In genomic region chr13:82439294-82439693, GRCm38 (mm10) we compare ENCODE assay signal across 25 mouse cellular contexts.
A peak's percentile ranks its signal among the peaks of the same experiment; 100 is the strongest.
DNase-seq lines count a peak whose midpoint lies in the region; ATAC-seq and TF ChIP-seq lines count a peak whose summit lies in the region.
"Had no signal": no experiment of that assay in that cellular context is flagged by ENCODE, and none has a peak within 500 bp of the region (broad histone marks: within the 10 kb centered on the region; RNA-seq: fewer than 3 reads in every experiment).

No protein-coding gene starts in this region.

- no peaks in the 10 kb centered on the region for H3K9me3 ChIP-seq in heart, embryonic 11.5 days (replicated peaks; ENCODE audit: control insufficient read depth, low read length)
- no peaks in the 10 kb centered on the region for H3K9me3 ChIP-seq in heart, embryonic 14.5 days (ENCODE audit: control insufficient read depth, low read length)
- H3K9me3 ChIP-seq in heart, postnatal 0 days (replicated peaks; ENCODE audit: control insufficient read depth, low read length) = no peaks in the 10 kb centered on the region
- H3K9me3 ChIP-seq: embryonic facial prominence, embryonic 10.5 days; embryonic facial prominence, embryonic 12.5 days; forebrain, embryonic 13.5 days; G1E had no signal

- intact Hi-C loops in heart, postnatal 14 days (cut with DNase I) = no loop called here
- intact Hi-C loops in heart, postnatal 36 days (cut with DNase I) = no loop called here

- WGBS in heart, embryonic 11.5 days (ENCODE audit: insufficient replicate concordance) = 30% methylated on average over 1 of the region's 1 CpGs
- WGBS in heart, embryonic 14.5 days = 34% methylated on average over 1 of the region's 1 CpGs
- WGBS in heart, postnatal 0 days = 55% methylated on average over 1 of the region's 1 CpGs

- no peaks in the 10 kb centered on the region for H3K36me3 ChIP-seq in heart, embryonic 11.5 days (ENCODE audit: control insufficient read depth, insufficient read depth, low read length)
- no peaks in the 10 kb centered on the region for H3K36me3 ChIP-seq in heart, embryonic 14.5 days (ENCODE audit: control insufficient read depth, insufficient read depth, low read length)
- H3K36me3 ChIP-seq in heart, postnatal 0 days (replicated peaks; ENCODE audit: control insufficient read depth, insufficient read depth, low read length) = no peaks in the 10 kb centered on the region
- H3K36me3 ChIP-seq: embryonic facial prominence, embryonic 10.5 days; embryonic facial prominence, embryonic 12.5 days; G1E had no signal

- no peak overlapping the region for H3K27ac ChIP-seq in heart, embryonic 11.5 days (ENCODE audit: low read depth, low read length)
- no peak overlapping the region for H3K27ac ChIP-seq in heart, embryonic 14.5 days (replicated peaks in 1 of 2; ENCODE audit: control insufficient read depth in 1 of 2, insufficient read depth in 1 of 2, low read depth in 2 of 2, low read length in 2 of 2)
- no peak overlapping the region for H3K27ac ChIP-seq in heart, postnatal 0 days (ENCODE audit: low read depth)
- H3K27ac ChIP-seq: embryonic facial prominence, embryonic 10.5 days; embryonic facial prominence, embryonic 12.5 days; forebrain, embryonic 13.5 days had no signal

- no peak overlapping the region for H3K9ac ChIP-seq in heart, embryonic 11.5 days (ENCODE audit: low read depth, low read length)
- H3K9ac ChIP-seq in heart, embryonic 14.5 days (ENCODE audit: low read length) = no peak overlapping the region
- H3K9ac ChIP-seq in heart, postnatal 0 days (replicated peaks; ENCODE audit: low read depth, low read length) = no peak overlapping the region
- H3K9ac ChIP-seq: embryonic facial prominence, embryonic 12.5 days; forebrain, embryonic 13.5 days had no signal

- no peak for TF ChIP-seq EP300 in heart, postnatal 0 days (IDR thresholded peaks at IDR 0.05; ENCODE audit: low read depth)

- H3K27me3 ChIP-seq in heart, embryonic 11.5 days (ENCODE audit: control insufficient read depth, insufficient read depth, low read length) = no peaks in the 10 kb centered on the region
- no peaks in the 10 kb centered on the region for H3K27me3 ChIP-seq in heart, embryonic 14.5 days (ENCODE audit: control insufficient read depth, insufficient read depth, low read length)
- no peaks in the 10 kb centered on the region for H3K27me3 ChIP-seq in heart, postnatal 0 days (ENCODE audit: control insufficient read depth, insufficient read depth, low read length)
- H3K27me3 ChIP-seq: CH12.LX; embryonic facial prominence, embryonic 12.5 days; forebrain, embryonic 13.5 days; Patski had no signal

- no peaks in the 10 kb centered on the region for H3K4me1 ChIP-seq in heart, embryonic 11.5 days (ENCODE audit: control insufficient read depth, insufficient read depth, low read length)
- no peaks in the 10 kb centered on the region for H3K4me1 ChIP-seq in heart, embryonic 14.5 days (ENCODE audit: control insufficient read depth in 2 of 2, insufficient read depth in 2 of 2, low read length in 2 of 2)
- H3K4me1 ChIP-seq in heart, postnatal 0 days (ENCODE audit: control insufficient read depth, insufficient read depth) = no peaks in the 10 kb centered on the region
- H3K4me1 ChIP-seq: embryonic facial prominence, embryonic 10.5 days; embryonic facial prominence, embryonic 12.5 days; forebrain, embryonic 13.5 days had no signal

- no peak for ATAC-seq in heart, embryonic 11.5 days (replicated peaks; ENCODE audit: insufficient number of reproducible peaks, low FRiP score, low TSS enrichment)
- ATAC-seq in heart, embryonic 14.5 days (ENCODE audit: insufficient number of reproducible peaks, insufficient read depth, low FRiP score, low read depth) = 0 out of 2 replicates have a peak, but pooled peaks have one; percentile 39
- ATAC-seq in heart, postnatal 0 days (ENCODE audit: insufficient read depth, low read depth) = no peak
- ATAC-seq: activated CD4-positive, CD25-positive, alpha-beta regulatory T cell, adult 4 months; CD4-positive, CD25-positive, alpha-beta regulatory T cell, adult 4 months; forebrain, embryonic 13.5 days; Patski had no signal

- TF ChIP-seq CTCF in heart, postnatal 0 days (IDR thresholded peaks at IDR 0.05; ENCODE audit: low read depth) = no peak

- H3K4me3 ChIP-seq in heart, embryonic 11.5 days (ENCODE audit: low read depth, low read length) = no peak overlapping the region
- no peak overlapping the region for H3K4me3 ChIP-seq in heart, embryonic 14.5 days (ENCODE audit: control insufficient read depth in 1 of 2, insufficient read depth in 1 of 2, low read depth in 1 of 2, low read length in 2 of 2)
- no peak overlapping the region for H3K4me3 ChIP-seq in heart, postnatal 0 days (ENCODE audit: low read depth, low read length)
- H3K4me3 ChIP-seq: embryonic facial prominence, embryonic 10.5 days; embryonic facial prominence, embryonic 12.5 days; forebrain, embryonic 13.5 days had no signal

- DNase-seq in heart, adult 11 months = peak; percentile 88
- no peak for DNase-seq in heart, postnatal 14 days
- peak; percentile 6 for DNase-seq in heart, adult 8-10 months (ENCODE audit: low spot score)
- no peak for DNase-seq in heart, postnatal 36 days
- peak; percentile 17 for DNase-seq in heart, postnatal 0 days (ENCODE audit: low spot score)
- no peak for DNase-seq in heart, postnatal 4 days
- DNase-seq: adrenal gland, adult 8-10 months; adrenal gland, postnatal 14 days; adrenal gland, postnatal 36 days; B cell, adult 2 months; cerebellum, adult 11-12 months; cerebellum, adult 2 months; cerebellum, adult 9-10 months; cerebellum, postnatal 10 days; cerebellum, postnatal 25 days had no signal

- H3K4me2 ChIP-seq in heart, embryonic 11.5 days = no peak overlapping the region
- H3K4me2 ChIP-seq in heart, embryonic 14.5 days (ENCODE audit: low read length) = no peak overlapping the region
- no peak overlapping the region for H3K4me2 ChIP-seq in heart, postnatal 0 days (ENCODE audit: low read depth, low read length)
- H3K4me2 ChIP-seq: embryonic facial prominence, embryonic 12.5 days; forebrain, embryonic 13.5 days had no signal

Comparison
In these comparisons a context has a peak if more than half of its experiments do, and no peak if none do; other contexts are left out.
1. DNase-seq: peak in heart, adult 11 months (single experiment), heart, adult 8-10 months (single experiment) and heart, postnatal 0 days (single experiment); none in heart, postnatal 14 days (0 of 2), heart, postnatal 36 days (0 of 2) and heart, postnatal 4 days (single experiment).